Mouse (Mus musculus) left cerebral cortex, adult 2 months (tissue): ENCODE data around the gene Hirip3. TPM values are rescaled to one million over a fixed set of nuclear protein-coding genes. Genes with fewer than 3 reads are reported as not detected.

Experiments used
- DNase-seq, 2 experiments: peaks; one replicate each; pipeline ENCODE4 v3.0.0; 2021 to 2022; ENCODE audit warnings: low spot score in 2 of 2, mixed read lengths in 1 of 2; ENCODE audit errors: extremely low spot score in 1 of 2
- H3K27ac ChIP-seq: fragments of 200-600 bp; 2 replicates; pipeline ENCODE4 v1.8.1; 2022
- H3K4me3 ChIP-seq: fragments of 200-600 bp; 2 replicates; pipeline ENCODE4 v1.8.1; 2022
- CTCF ChIP-seq: fragments of 200-600 bp; IDR thresholded peaks from 2 replicates; pipeline ENCODE4 v1.8.1; 2022; ENCODE audit warnings: antibody characterized with exemption, mild to moderate bottlenecking, moderate library complexity
- intact Hi-C: fragments of 180-260 bp; cut with DNase I; formaldehyde crosslinking; loops from one replicate; pipeline ENCODE4 v1.15.1; 2025
- total RNA-seq, 2 experiments: library from RNA; stranded (reverse); gene quantifications; 2 replicates each; pipeline ENCODE4 v1.2.3; 2021

The Hirip3 gene
- total RNA-seq, 2 experiments from 2014 or later: 36.6 to 40.9 TPM

DNA sequence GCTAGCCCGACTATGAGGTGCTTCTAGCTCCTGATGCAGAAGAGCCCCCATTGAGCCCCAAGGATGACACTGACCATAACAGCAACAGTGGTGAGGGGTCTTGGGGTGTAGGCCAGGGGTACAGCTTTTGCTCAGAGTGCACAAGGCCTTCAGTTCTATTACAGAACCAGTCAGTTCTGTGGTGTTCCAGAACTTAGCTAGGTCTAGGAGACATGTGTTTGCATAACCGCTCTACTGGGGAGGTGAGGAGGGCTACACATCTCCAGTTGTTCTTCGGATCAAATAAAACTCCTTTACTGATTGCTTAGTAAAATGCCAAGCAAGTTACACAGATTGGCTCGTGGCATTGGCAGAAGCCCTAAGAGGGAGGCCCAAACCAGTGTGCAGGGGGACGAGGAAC, 30.2 kb upstream of the Hirip3 start, which contains the start of gene 4930451I11Rik:
Gene 4930451I11Rik, minus strand, starts transcription at position 101 of the 400 bp plus-strand sequence.
- no peak for TF ChIP-seq CTCF
- DNase-seq: no peak
- Histone ChIP-seq H3K4me3 (no peak within 1 kb of the TSS), H3K27ac (no peak within 1 kb of the TSS)
- intact Hi-C loops: no loop called here

DNA sequence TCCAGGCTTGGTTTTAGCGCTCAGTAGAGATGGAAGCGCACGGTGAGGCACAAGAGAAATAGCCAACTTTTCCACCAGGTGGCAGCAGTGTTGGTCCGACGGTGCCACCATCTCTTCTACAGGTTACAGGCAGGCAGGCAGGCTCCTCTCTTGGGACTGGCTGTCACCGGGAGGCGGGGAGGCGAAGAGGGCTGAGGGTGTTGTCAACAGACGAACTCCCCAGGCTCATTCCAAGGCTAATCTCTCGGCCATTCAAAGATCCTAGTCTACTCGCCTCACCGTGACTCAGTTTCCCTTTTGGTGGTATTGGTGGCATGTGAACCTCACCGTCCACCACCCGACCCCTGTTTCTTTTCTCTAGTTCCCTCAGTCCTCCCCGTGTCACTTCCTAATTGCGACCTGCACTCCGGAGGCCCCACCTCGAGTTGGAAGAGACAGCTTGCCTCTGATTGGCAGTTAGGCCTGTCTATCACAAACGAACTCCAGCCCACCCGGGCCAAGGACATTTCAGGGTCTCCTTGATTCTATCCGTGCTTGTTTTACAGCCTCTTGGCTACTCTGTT, 29.7 kb upstream of the Hirip3 start:
- H3K27ac ChIP-seq: no peak overlapping the region
- intact Hi-C loops: loop anchor here (1.0 kb wide), 1 partner anchor 278 kb away; no protein-coding TSS in a partner anchor
- TF ChIP-seq CTCF: peak; percentile 85

DNA sequence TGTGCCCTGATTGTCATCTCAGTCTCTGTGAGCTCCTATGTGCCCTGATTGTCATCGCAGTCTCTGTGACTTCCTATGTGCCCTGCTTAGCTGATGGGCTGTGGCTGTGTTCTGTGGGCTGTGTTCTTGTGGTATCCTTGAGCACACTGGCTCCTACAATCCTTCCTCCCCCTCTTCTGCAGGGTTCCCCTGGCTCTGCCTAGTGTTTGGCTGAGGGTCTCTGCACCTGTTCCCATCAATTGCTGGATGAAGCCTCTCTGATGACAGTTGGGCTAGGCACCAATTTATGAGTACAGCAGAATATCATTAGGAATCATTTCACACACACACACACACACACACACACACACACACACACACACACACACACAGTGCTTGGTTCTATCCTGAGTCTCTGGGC, 28.5 kb upstream of the Hirip3 start:
- no peak overlapping the region for H3K4me3 ChIP-seq
- H3K27ac ChIP-seq: no peak overlapping the region
- no peak for DNase-seq
- TF ChIP-seq CTCF: no peak
- intact Hi-C loops: no loop called here

More for the DNA sequence above, 29.7 kb upstream of the Hirip3 start:
- H3K4me3 ChIP-seq: no peak overlapping the region
- DNase-seq: peak; percentile 77 to 79

- peak overlapping the region; percentile 78 for H3K27ac ChIP-seq
- no peak overlapping the region for H3K4me3 ChIP-seq
- no peak for TF ChIP-seq CTCF
- intact Hi-C loops: no loop called here
- DNase-seq: no peak
Measured at GRCm38 (mm10) chr7:126843276-126843675, 18.5 kb upstream of the Hirip3 start.

DNA sequence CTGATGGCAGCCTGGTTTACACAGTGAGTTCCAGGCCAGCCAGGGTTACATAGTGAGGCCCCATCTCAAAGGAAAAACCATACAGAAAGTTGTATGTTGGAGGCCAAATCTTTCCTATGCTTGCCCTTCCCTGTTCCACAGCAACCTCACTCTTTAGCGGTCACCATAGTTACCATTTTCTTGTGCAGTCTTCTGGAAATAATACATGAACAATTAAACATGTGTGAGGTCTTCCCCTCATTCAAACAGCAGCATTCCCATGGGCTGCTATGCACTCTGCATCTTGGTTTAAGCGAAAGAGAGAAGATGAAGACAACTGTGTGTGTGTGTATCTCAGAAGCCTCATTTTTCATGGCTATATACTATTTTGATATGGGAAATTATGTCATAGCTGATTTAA, 16.3 kb upstream of the Hirip3 start:
- no peak for DNase-seq
- Histone ChIP-seq H3K4me3 (no peak overlapping the region), H3K27ac (no peak overlapping the region)
- TF ChIP-seq CTCF: no peak
- intact Hi-C loops: no loop called here

GRCm38 (mm10) chr7:126847116-126847420, 14.7 kb upstream of the Hirip3 start, which contains the start of gene Doc2a:
Gene Doc2a, plus strand, starts transcription at chr7:126847416.
- no peak for DNase-seq
- no peak for TF ChIP-seq CTCF
- Histone ChIP-seq H3K4me3 (peak within 1 kb of the TSS; percentile 66), H3K27ac (peak within 1 kb of the TSS; percentile 77)
- intact Hi-C loops: no loop called here

DNA sequence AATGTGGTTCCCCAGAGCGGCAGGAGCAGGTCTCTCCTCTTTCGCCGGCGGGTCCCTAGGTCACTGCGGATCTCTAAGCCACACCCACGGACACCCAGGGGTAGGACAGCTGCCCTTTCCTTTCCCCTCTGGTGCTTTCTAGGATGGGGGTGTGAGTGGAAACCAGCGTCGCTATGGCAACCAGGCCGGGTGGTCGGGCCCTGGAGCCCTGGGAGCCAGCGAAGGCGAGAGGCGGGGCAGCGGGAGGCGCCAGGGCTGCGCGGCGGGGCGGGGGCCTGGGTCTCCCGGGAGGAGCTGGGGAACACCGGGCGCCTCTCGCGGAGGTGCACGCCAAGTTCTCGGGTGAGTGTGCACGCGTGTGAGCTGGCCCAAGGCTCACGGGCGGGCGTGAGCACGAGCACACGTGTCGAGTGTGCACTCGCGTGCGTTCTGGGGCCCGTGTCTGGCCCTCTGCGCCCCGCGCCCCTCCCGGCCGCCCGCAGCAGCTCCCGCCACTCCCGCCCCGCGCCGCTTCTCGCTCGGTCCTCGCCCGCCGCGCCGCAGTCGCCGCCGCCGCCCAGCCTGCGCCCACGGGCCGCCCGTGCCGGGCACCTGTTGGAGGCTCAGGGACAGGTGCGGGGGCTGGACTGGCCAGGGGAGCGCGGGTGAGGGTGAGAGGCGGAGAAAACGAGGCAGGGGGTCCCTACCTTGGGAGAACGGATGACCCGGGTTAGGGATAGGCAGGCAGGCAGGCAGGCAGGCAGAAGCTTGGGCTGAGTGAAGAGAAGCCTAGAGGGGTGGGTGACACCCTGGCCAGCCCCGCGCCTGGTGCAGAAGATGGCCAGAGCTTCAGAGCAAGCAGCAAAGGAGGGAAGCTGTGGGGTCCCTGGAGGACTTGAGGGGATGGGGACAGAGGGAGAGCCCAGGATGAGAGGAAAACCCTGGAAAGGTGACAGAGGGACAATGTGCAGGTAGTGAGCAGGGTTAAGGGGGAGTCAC, 14.1 kb upstream of the Hirip3 start:
- Histone ChIP-seq H3K27ac (peak overlapping the region; percentile 77), H3K4me3 (peak overlapping the region; percentile 66)
- DNase-seq: no peak
- TF ChIP-seq CTCF: no peak
- intact Hi-C loops: no loop called here

GRCm38 (mm10) chr7:126848794-126849193, 13.0 kb upstream of the Hirip3 start:
- peak overlapping the region; percentile 77 for H3K27ac ChIP-seq
- no peak; the same call in 1 of the 2 replicates for TF ChIP-seq CTCF
- no peak for DNase-seq
- peak overlapping the region; percentile 66 for H3K4me3 ChIP-seq
- intact Hi-C loops: no loop called here

- H3K27ac ChIP-seq: no peak overlapping the region
- H3K4me3 ChIP-seq: no peak overlapping the region
- DNase-seq: no peak
- intact Hi-C loops: no loop called here
- TF ChIP-seq CTCF: no peak
Measured at GRCm38 (mm10) chr7:126850161-126850560, 11.6 kb upstream of the Hirip3 start.

GRCm38 (mm10) chr7:126851192-126851591, 10.6 kb upstream of the Hirip3 start:
- intact Hi-C loops: no loop called here
- TF ChIP-seq CTCF: no peak
- Histone ChIP-seq H3K4me3 (no peak overlapping the region), H3K27ac (no peak overlapping the region)
- DNase-seq: no peak

DNA sequence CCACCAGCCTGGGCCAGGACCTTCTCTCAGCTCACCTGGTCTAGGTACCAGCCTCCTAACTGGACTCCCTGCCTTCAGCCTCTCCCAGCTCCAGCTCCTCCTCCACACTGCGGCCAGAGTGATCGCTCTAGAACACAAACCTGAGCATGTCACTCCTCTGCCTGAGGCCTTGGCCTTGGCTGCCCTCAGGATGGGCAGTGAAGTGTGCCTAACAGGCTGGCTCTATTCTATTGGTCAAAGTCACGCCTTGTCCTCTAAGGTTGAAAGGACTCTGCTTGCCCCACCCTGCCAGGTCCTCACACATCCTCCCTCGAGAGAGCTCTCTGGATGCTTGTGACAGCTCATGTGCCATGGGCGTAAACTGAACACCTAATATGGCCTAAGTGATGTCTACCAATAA, 8.3 kb upstream of the Hirip3 start:
- TF ChIP-seq CTCF: no peak
- intact Hi-C loops: no loop called here
- H3K27ac ChIP-seq: no peak overlapping the region
- DNase-seq: no peak
- H3K4me3 ChIP-seq: no peak overlapping the region

DNA sequence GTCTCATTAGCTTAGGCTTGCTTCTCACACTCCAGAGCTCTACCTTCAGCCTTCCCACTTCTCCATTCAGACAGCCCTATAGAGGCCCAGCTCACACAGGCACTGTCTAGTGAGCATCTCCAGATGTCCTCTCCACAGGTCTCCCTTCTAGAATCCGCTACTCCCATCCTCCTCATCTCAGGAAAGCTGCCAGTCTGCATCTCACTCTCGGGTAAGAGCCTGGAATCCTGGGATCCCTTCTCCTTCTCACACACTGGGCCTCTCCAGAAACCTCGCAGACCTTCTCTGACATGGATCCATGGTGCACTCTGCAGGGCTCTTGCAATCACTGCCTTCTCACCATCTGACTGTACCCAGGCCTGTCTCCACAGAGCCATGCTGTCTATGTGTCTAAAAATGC, 6.1 kb upstream of the Hirip3 start:
- intact Hi-C loops: no loop called here
- Histone ChIP-seq H3K4me3 (no peak overlapping the region), H3K27ac (no peak overlapping the region; the same call in 1 of the 2 replicates)
- TF ChIP-seq CTCF: no peak; the same call in 1 of the 2 replicates
- no peak for DNase-seq
